Mouse (Mus musculus) heart, embryonic 11.5 days (tissue): ENCODE data around the gene Ogfod1. TPM values are rescaled to one million over a fixed set of nuclear protein-coding genes. Genes with fewer than 3 reads are reported as not detected.

Experiments used
- ATAC-seq: fragments of 200-750 bp; cut with Nextera tagmentation; replicated peaks from 2 replicates; pipeline ENCODE4 v1.8.0; 2017; ENCODE audit warnings: moderate library complexity; ENCODE audit not compliant: insufficient number of reproducible peaks, low FRiP score, low TSS enrichment
- H3K27ac ChIP-seq: fragments of 300-500 bp; sonication (generic); 2 replicates; pipeline ENCODE4 v1.5.1; 2014; ENCODE audit warnings: mild to moderate bottlenecking, low read depth, low read length
- H3K27me3 ChIP-seq: fragments of 300-500 bp; sonication (generic); 2 replicates; pipeline ENCODE4 v1.6.1; 2014; ENCODE audit warnings: mild to moderate bottlenecking, low read length, mixed read lengths; ENCODE audit not compliant: control insufficient read depth, insufficient read depth
- H3K36me3 ChIP-seq: fragments of 300-500 bp; sonication (generic); 2 replicates; pipeline ENCODE4 v1.6.1; 2014; ENCODE audit warnings: mild to moderate bottlenecking, low read length, moderate library complexity, mixed read lengths; ENCODE audit not compliant: control insufficient read depth, insufficient read depth
- H3K4me1 ChIP-seq: fragments of 300-500 bp; sonication (generic); 2 replicates; pipeline ENCODE4 v1.6.1; 2014; ENCODE audit warnings: low read length; ENCODE audit not compliant: control insufficient read depth, insufficient read depth
- H3K4me2 ChIP-seq: fragments of 300-500 bp; sonication (generic); 2 replicates; pipeline ENCODE4 v1.6.1; 2014; ENCODE audit warnings: mild to moderate bottlenecking, moderate library complexity
- H3K4me3 ChIP-seq: fragments of 300-500 bp; sonication (generic); 2 replicates; pipeline ENCODE4 v1.5.1; 2014; ENCODE audit warnings: low read depth, low read length
- H3K9ac ChIP-seq: fragments of 300-500 bp; sonication (generic); 2 replicates; pipeline ENCODE4 v1.6.1; 2014; ENCODE audit warnings: mild to moderate bottlenecking, low read depth, low read length, moderate library complexity
- H3K9me3 ChIP-seq: fragments of 300-500 bp; sonication (generic); replicated peaks from 2 replicates; pipeline ENCODE4 v1.6.1; 2016; ENCODE audit warnings: low read length; ENCODE audit not compliant: control insufficient read depth
- WGBS: fragments of 180-500 bp; shearing (Covaris S2); extraction: QIAGEN DNeasy Blood & Tissue Kit; methylation state at CpG from one replicate; pipeline ENCODE4 v1.1.7; 2014; ENCODE audit not compliant: insufficient replicate concordance; 5-methylcytosine and 5-hydroxymethylcytosine counted together
- polyA plus RNA-seq: library from polyadenylated mRNA; unstranded; fragments of >200 nt; fragmentation: Nextera tagmentation; extraction: Ambion mirVana; gene quantifications from 2 replicates; pipeline ENCODE4 v1.2.1, GENCODE M21; 2014

The Ogfod1 gene
- polyA plus RNA-seq, 1 experiment from 2014 or later, result 13.9 TPM

GRCm38 (mm10) chr8:94110526-94111177, 73.7 kb downstream of the Ogfod1 start:
- no peaks in the 10 kb centered on the region for H3K27me3 ChIP-seq
- H3K36me3 ChIP-seq, result no peaks in the 10 kb centered on the region
- H3K4me3 ChIP-seq, result no peak overlapping the region
- no peak overlapping the region for H3K27ac ChIP-seq
- H3K9me3 ChIP-seq, result no peaks in the 10 kb centered on the region
- WGBS, result 60% methylated on average over 6 of the region's 6 CpGs
- H3K4me2 ChIP-seq, result no peak overlapping the region
- ATAC-seq, result no peak
- H3K4me1 ChIP-seq, result peaks cover 2% of the 10 kb centered on the region; the same call in 1 of the 2 replicates
- no peak overlapping the region for H3K9ac ChIP-seq

DNA sequence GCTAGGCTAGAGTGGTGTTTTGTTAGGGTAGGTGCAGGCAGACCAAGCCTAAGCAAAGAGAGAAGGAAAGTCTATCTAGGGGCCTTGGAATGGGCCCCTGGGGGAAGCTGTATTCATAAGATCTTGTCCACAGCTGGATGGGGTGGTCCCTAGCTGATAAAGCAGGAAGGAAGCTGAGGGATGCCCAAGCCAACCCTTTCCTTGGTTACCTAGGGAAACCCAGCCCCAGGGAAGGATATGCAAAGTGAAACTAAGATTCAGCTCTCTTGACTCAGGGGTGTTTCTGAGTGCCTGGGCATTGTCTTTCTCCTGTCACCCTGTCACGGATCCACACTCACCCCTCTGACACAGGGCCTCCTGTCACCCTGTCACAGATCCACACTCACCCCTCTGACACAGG, 76.4 kb downstream of the Ogfod1 start:
- Histone ChIP-seq H3K4me3 (no peak overlapping the region), H3K9ac (no peak overlapping the region), H3K4me2 (no peak overlapping the region), H3K4me1 (peaks cover 2% of the 10 kb centered on the region; the same call in 1 of the 2 replicates), H3K27ac (no peak overlapping the region), H3K36me3 (no peaks in the 10 kb centered on the region), H3K27me3 (no peaks in the 10 kb centered on the region), H3K9me3 (no peaks in the 10 kb centered on the region)
- ATAC-seq, result no peak
- 13% methylated on average over 1 of the region's 1 CpGs for WGBS

DNA sequence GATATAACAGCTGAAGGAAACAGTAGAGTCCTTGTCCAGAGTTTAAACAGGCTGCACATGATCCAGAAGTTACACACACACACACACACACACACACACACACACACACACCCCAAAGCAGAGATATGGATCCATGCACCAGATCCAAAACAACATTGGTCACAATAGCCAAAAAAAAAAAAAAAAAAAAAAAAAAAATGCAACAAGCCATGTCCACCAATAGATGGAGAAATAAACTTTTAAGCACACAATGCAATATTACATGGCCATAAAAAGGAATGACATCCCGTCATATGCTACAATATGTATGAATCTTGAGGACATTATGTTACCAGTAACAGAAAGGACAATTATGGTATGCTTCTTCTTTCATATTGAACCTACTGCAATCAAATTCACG, 77.0 kb downstream of the Ogfod1 start:
- no peak for ATAC-seq
- no peak overlapping the region for H3K27ac ChIP-seq
- WGBS, result 83% methylated on average over 2 of the region's 2 CpGs
- no peak overlapping the region for H3K9ac ChIP-seq
- H3K4me1 ChIP-seq, result peaks cover 2% of the 10 kb centered on the region; the same call in 1 of the 2 replicates
- no peak overlapping the region for H3K4me3 ChIP-seq
- H3K27me3 ChIP-seq, result no peaks in the 10 kb centered on the region
- no peaks in the 10 kb centered on the region for H3K9me3 ChIP-seq
- H3K4me2 ChIP-seq, result no peak overlapping the region
- no peaks in the 10 kb centered on the region for H3K36me3 ChIP-seq

Other genes with a start within 250 kb of the Ogfod1 start
- gene Gnao1, start 227.2 kb upstream of the Ogfod1 start, polyA plus RNA-seq, result 13.9 and 15.5 TPM in 2 replicates
- gene Amfr, start 24.4 kb upstream of the Ogfod1 start, polyA plus RNA-seq, result 47.3 and 55.0 TPM in 2 replicates
- 91.3 and 94.6 TPM in 2 replicates for gene Nudt21, start 167 bp upstream of the Ogfod1 start, polyA plus RNA-seq
- 8.7 and 10.6 TPM in 2 replicates for gene Bbs2, start 61.7 kb downstream of the Ogfod1 start, polyA plus RNA-seq
- not detected in 2 replicates for gene Mt4, start 100.0 kb downstream of the Ogfod1 start, polyA plus RNA-seq
- gene Mt3, start 115.4 kb downstream of the Ogfod1 start, polyA plus RNA-seq, result 22.7 TPM in 2 replicates
- gene Mt2, start 135.5 kb downstream of the Ogfod1 start, polyA plus RNA-seq, result 58.5 and 102 TPM in 2 replicates
- 270 and 395 TPM in 2 replicates for gene Mt1, start 141.9 kb downstream of the Ogfod1 start, polyA plus RNA-seq
- 73.4 and 79.1 TPM in 2 replicates for gene Nup93, start 177.4 kb downstream of the Ogfod1 start, polyA plus RNA-seq